Mouse (Mus musculus): ENCODE results near the gene Lif.
A peak's percentile ranks its signal among the peaks of the same experiment; 100 is the strongest.

The Lif gene

DNA sequence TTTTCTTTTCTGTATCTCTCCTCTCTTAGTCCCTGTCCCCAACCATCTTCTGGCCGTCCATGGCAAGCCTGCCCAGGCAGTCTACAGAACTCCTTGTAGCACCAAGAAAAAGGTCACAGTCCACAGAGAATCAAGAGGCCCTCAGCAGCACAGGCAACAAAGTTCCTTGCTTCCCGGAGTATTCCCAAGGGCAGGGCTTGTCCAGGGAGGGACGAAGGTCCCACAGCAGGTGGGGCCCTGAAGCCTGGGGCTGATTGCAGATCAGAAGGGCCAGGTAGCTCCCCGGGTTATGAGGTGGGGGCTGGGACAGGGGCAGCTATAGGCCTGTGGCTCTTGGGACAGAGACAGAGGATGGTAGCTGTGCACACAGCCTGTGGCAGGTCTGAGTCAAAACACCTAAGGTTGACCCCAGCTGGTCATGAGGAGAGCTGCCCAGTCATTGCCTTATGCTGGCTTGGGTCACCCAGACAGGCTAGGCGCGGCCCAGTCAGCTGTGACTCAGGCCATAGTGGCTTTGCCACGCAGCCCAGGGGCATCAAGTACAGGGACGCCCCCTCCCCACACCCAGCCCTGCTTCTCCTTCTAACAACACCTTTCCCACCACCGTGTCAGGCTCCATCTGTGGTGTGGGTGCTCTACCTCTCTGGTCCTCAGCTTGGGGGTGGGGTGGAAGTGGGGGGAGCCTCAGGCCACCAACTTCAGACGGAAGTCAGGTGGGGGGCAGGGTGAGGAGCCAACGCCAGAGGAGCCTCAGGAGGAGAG is at the start of gene Lif:
Gene Lif (plus strand): TSS at position 712 of the 762 bp plus-strand sequence.
- no peak for DNase-seq (ENCODE audit: low spot score)

DNA sequence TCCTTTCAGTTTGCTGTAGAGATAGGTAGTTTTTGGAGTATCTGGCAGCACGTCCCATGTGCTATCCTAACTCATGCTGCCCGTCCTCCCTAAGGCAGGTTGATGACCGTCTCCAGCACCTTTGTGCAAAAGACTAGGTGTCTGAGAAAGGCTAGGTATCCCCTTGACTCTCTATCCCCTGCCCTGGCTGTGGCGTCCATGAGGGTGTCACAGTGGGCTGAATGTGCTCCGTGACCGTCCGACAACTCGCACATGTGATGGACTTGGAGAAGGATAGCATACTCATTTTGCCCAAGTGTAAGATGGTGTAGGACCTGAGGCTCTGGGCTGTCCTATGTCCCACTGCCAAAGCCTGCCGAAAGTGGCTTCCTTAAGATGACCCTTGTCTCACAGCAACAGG is 49.7 kb upstream of the Lif start:
- DNase-seq (ENCODE audit: low spot score) = no peak

DNA sequence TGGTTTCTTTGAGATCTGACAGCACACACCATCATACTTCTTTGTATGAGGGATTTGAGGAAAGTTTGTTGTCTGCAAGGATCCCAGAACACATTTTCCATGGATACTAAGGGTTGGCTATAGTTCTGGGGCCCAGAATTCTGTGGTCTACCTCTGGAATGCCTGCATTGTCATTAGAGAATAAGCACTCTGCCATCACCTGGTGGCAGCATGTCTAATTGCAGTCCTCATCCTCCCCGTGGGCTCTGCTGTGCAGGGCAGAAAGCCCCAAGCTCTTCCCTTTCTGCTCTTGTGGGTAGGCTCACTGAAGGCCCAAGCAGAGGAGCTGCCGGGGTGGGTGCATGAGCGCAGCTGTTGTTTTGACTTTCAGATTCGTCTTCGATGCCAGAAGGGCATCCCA is 47.8 kb upstream of the Lif start:
- DNase-seq (ENCODE audit: low spot score) = no peak

DNA sequence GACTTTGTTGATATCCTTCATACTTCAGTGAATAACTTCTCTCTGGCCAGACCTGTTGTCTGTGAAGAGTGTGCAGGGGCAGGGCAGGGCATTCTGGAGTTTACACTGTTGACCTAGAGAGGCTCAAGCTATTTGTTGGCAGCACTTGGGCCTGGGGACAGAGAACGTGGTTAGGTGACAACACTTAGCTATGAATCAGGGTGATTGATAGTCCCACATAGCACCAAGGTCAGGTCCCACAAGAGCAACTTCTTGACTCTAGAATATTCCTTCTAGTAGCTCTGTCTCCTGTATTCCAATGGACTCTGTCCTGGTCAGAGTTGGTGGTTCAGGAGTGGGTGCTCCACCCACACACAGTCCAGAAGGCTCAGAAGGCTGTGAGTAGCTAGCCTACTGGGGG is 46.6 kb upstream of the Lif start:
- no peak for DNase-seq (ENCODE audit: low spot score)

DNA sequence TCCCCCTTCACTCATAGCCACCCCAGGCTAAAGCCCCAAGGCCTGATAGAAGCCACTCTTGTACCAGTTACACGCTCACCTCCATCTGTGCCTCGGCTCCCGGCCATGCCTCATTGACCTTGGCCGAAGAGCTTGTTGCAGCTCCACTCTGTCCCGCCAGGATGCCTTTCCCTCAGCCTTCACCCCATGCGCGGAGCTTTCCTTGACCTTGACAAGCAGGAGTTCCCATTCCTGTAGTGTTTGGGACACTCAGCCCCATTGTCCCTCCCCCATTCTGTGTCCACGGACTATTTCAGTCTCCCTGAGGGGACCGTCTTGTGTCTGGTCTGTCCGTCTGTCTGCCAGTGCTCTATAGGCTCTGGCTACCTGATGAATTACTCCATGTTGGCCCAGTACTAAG is 44.2 kb upstream of the Lif start:
- no peak for DNase-seq (ENCODE audit: low spot score)

DNA sequence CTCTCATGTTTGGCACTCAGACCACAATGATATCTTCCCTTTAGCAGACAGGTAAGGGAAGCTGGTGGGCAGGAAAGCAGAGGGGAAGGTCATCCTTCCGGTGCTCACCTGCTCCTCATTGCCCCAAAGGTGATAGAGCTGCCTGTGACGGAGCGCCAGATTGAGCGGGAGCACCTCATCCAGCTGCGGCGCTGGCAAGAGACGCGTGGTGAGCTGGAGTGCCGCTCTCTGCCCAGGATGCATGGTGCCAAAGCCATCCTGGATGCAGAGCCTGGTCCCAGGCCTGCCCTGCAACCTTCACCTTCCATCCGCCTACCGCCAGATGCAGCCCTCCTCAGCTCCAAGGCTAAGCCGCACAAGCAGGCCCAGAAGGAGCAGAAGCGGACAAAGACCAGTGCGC is 42.8 kb upstream of the Lif start:
- no peak for DNase-seq (ENCODE audit: low spot score)

DNA sequence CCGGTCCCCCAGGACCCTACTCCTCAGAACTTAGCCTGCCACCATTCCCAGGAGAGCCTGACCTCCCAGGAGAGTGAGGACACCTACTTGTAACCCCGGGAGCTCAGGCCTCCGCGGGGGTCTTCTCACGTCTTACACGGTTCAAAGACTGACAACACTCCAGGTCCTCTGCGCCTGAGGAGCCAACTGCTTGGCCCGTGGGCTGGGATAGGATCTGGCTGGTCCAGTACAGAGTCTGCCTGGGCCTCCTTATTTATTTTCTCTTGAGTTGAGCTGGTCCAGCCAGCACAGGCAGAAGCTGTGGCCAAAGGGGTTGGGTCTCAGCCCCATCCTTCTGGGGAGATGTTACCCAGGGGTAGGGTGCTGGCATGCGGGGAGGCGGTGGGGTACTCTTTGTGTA is 42.3 kb upstream of the Lif start:
- no peak for DNase-seq (ENCODE audit: low spot score)

DNA sequence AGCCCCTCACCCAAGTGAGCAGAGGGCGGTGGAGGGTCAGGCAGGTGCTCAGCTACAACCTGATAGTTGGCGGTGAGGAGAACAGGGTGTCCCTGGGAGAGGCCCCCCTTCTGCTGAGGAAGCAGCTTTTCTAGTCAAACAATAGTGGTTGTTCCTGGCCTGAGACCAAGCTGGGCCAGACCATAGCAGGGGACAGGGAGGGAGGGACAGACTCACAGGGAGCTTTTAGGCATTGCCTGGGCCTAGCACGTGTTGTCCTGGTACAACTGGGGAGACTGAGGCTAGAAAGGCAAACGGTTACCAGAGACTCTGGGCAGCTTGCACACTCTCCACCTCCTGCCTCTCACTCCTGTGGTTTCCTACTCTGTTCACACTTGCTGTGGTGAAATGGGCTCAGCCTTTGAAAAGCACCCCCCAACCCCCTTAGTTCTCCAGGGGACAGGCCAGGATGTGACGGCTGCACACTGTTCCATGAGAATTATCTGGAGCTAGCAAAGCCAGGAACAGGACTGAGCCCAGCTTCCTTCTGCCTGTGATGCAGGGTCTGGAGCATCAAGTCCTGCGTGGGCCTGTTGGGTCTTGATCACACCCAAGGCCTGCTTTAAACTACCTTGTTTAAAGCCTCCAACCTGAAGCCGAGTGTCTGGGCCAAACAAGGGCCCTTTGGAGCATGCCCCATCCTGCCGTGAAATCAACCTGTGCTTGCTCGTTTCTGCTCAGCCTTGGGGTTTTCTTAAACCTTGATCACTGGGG is 40.9 kb upstream of the Lif start:
- no peak for DNase-seq (ENCODE audit: low spot score)

DNA sequence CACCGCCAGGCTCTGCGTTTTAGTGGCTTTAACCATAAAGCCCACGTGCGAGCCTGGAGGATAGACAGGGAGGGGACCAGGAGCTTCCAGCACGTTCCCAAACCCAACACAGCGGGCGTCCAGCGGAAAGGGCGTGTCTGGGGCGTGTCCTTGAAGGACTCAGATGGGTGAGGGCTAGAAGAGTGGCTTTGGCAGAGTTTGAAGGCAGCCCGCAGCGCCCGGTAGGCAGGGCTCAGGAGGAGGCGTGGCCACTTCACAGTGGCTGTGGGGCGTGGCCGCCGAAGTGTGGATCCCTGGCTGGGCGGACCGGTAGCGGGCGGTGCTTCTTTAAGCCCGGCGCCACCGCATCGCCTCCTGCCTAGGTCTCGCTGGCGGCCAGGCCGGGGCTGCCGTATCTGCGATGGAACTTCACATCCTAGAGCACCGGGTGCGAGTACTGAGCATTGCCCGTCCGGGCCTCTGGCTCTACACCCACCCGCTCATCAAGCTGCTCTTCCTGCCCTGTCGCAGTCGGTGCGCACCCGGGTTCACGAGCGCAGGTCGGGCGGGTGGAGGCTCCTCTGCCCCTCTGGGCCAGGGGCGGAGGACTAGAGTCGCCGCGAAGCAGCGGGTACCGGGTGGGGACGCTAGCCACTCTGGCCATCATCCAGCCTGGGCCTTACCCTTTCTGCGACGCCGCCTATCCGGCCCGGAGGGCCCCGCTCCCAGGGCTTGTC is 39.3 kb upstream of the Lif start, which contains the start of gene Castor1:
Gene Castor1 (plus strand): TSS at position 312 of the 716 bp plus-strand sequence.
- DNase-seq (ENCODE audit: low spot score) = peak; percentile 76

DNA sequence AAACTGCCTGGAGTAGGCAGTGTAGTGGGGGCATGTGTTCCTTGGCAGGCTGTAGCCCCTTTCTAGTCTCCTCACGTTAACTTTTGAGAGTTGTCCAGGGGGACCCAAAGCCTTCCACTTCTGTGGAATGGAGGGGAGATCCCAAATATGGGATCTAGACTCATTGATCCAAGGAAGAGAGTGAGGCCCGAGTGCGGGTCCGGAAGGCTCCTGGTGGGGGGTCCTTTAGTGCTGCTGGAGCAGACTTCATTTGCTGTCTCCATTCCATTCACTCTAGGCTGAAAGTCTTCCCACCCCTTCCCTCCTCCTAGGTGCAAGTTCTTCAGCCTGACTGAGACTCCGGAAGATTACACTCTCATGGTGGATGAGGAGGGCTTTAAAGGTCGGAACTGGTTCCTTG is 38.7 kb upstream of the Lif start:
- DNase-seq (ENCODE audit: low spot score) = no peak

DNA sequence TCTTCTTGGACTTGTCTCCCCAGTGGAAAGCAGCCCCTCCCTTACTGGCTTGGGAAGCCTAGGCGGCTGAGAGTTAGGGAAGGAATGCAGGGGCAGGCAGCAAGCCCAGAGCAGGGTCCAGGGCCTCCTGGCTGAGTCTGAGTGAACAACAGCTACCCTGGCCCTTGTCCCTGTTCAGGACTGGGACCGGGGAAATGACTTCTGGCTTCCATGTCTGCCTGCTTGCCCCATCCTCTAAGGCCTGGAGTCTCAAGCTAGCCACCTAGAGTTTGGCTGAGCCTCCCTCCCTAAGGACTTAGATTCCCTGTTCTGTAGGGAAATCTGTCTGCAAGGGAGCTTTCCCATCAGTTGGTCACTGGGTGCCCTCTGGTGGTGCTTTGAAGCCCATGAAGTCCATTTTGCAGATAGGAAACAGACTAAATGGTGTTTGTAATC is 38.0 kb upstream of the Lif start:
- DNase-seq (ENCODE audit: low spot score) = peak; percentile 55

DNA sequence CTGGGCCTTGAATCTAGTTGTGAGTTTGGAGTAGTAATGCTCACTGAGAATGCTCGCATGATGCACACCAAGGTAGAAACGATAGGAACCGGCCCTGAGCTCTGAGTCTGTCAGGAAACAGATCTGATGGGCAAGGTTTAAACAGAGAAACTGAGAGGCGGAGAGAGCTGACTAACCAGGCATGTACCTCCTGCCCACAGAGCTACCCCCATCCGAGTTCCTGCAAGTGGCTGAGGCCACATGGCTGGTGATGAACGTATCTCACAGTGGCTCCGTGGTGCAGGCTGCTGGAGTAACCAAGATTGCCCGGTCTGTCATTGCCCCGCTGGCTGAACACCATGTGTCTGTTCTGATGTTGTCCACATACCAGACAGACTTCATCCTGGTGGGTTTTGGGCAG is 37.4 kb upstream of the Lif start:
- DNase-seq (ENCODE audit: low spot score) = no peak

DNA sequence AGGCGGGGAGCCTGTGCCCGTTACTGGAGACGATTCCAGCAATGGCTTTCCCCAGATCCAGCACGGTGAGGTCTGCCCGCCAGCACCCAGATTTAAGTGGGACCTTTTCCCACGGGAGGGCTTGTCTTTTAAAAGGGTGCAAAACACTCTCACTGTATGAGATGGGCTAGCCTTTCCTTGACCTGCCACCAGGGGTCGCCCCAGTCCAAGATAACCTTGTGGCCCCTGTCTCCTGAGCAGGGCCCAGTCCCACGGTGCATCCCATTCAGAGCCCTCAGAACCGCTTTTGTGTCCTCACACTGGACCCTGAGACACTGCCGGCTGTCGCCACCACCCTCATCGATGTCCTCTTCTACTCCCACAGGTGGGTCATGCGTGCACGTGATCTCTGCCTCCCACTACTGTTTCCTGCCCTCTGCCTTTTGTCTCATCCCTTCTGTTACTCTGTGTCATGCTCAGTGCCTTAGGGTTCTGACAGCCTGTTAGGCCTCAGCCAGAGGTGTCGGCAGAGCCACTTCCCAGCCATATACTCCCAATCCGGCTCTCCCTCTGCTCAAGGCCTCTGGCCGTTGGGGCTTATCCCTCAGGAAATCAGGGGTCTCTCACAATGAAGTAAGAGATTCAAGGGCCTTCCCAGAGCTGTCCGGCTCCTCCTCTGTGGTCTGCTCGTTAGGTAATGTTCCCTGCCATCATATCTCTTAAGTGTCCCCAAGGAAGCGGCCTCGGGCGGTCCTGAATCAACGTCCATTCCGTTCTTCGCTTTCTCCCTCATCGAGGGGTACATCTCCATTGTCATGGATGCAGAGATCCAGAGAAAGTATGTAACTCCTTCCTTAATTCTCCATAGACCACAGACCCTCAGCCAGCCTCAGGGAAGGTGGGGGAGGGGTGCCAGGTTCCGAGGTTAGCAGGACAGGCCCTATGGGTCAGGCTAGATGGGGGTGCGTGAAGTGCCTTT is 36.6 kb upstream of the Lif start:
- DNase-seq (ENCODE audit: low spot score) = peak; percentile 79

DNA sequence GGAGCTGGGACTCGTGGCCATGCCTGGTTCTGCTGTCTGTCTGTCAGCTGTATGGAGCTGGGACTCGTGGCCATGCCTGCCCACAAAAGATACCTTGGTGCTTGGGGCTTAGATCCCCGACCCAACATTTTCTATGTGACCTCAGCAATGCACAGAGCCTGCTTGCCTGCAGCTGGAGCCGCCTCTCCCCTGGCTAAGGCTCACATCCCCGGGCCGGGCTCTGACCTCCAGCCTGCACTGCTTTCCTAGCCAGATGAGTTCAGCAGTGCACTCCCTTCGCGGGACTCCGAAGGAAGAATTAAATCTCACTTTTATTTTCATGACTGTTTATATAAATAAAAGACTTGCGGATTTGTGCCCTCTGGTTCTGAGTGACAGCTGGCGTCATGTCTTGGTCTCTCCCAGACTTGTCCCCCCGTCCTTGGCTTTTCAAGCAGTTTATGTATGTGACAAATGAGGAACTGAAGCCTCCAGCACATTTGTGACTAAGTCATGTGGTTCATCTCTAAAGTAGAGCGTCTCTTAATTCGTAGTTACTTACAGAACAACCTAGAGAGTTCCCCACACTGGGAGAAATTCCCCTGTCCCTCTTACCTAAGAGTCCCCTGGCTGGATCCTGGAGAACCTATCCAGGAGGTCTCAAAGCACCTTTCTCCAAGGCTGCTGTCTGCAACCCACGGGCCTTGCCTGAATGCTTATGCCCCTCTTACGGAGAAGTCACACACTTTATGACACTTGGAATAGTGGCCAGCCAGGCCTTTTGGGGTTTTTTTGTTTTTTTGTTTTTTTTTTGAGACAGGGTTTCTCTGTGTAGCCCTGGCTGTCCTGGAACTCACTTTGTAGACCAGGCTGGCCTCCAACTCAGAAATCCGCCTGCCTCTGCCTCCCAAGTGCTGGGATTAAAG is 35.1 kb upstream of the Lif start:
- no peak for DNase-seq (ENCODE audit: low spot score)

DNA sequence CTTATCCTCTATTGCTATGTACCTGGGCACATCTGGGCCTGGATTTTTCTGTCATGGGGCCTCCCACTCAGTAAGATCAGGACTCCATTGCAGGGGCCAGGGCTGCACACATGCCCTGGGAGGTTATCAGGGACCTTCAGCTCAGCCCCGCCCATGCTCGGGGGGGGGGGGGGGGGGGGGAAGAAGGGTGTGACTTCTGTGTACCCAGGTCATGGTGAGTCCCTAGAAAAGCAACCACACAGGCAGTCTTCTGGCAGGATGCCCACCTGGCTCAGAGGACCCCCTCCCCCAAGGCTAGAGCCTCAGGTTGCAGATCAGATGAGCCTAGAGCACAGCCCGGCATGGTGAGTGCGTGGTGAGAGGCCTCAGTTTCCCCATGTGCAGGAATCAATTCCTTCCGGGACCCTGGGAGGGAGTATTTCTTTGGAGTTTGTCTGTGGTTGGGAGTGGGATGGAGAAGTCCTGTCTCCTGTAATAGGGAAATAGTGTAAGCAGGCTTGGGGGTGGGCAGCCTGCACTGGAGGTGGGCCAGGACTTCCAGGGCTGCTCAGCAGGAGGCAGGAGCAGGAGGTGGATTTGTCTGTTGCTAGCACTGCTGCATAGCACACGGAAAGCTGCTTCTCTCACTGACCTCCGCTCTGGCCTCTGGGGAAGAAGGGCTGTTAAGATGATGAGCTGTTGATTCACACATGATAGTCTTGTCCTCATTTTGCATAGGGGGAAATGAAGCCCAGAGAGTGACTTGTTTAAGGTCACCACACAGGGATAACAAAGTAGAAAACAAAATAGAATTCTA is 33.8 kb upstream of the Lif start:
- DNase-seq (ENCODE audit: low spot score) = no peak

DNA sequence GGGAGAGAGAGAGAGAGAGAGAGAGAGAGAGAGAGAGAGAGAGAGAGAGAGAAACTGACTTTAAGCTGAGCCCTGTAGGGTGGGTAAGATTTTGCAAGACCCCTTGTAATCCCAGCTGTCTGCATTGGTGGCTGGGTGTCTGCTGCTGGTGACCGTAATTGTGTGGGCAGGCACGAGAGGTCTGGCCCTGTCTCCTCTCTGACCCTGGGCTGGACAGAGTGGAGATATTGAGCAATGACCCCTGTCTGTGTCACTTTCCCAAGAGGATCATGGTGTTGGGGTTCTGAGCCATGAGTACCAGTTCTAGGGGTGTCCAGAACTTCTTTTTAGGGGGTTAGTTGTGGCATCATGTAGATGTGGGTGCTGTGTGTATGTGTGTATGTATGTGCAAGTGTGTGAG is 33.1 kb upstream of the Lif start:
- no peak for DNase-seq (ENCODE audit: low spot score)

DNA sequence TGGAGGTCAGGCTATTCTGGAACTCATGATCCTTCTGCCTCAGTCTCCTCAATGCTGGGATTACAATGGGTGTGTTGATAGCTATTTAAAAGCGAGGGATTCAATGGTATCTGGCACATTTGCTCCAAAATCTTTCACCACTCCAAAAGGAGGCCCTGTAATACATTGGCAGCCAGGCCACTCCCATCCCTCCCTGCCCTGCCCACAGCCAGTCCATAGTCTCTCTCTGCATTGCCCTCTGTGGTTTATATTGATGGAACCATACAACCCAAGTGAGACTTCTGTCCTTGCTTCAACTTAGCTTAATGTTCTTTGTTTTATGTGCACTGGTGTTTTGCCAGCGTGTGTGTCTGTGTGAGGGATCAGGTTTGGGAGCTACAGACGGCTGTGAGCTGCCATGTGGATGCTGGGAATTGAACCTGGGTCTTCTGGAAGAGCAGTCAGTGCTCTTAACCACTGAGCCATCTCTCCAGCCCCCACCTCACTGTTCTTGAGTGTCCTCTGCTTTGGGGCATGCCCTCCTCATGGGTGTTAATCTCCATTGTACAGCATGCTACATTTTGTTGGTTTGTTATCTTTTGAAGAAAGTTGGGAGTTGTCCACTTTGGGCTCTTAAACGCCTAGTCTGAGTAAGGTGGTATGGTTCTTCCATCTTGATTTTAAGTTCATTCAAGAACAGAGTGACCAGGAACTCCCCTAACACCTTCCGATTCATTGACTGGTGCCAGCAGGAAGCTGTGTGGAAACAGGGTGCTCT is 30.6 kb upstream of the Lif start:
- no peak for DNase-seq (ENCODE audit: low spot score)

DNA sequence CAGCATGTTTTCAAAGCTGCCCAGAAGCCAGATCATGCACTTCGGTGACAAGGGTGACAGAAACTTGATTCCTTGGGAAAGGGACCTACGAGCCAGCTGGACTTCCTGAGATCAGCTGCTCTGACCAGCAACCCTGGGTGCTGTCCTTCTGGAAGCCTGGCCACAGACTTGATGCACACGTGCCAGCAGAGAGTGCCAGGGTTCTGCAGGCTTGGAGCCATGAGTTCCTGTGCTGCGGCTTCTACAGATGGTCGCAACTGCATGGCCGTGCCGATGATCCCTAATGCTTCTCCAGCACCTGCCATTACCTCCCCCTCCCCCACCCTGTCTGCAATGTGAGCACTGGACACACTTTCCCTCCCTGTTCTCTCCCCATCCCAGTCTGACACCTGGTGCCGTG is 28.9 kb upstream of the Lif start:
- DNase-seq (ENCODE audit: low spot score) = no peak

DNA sequence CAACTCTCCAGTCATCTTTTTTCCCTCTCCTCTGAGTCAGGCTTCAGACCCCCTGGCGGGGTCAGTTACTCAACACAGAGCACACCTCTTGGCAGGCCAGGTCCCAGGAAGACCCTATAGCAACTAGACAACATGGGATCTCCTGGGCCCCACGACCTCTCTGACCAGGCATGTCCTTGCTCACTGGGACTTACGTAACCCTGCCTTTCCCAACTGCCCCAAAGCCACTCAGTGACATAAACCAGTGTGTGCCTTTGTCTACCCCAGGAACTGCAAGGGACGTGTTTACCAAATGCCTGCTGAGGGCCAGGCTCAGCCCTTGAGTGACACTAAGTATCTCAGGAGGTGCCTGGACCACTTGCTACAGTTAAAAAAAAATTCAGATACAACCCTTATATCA is 27.5 kb upstream of the Lif start:
- DNase-seq (ENCODE audit: low spot score) = no peak

Measured in urinary bladder, postnatal 25 days (tissue).